Mouse (Mus musculus): ENCODE results near the gene Dscam.
A peak's percentile ranks its signal among the peaks of the same experiment; 100 is the strongest.

Gene Dscam

DNA sequence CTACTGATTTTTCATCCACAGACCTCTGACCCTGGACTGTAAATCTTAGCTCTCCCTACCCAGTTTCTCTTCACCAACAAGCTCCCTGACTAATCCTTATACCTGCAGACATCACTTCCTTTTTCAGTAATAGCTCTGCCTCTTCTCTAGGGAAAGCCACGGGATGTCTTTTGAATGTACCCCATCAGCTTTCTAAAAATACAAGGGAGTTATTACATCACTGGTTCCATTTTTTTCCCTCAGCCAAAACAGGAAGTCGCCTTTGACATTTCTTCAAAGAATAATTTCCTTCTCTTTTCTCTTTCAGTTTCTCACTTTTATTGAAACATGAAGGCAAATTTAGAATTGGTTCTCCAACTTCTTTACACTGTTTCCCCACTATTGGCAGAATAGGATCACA is 67.5 kb downstream of the Dscam start:
- no peak for DNase-seq

GRCm38 (mm10) chr16:97100091-97100490 is 70.5 kb downstream of the Dscam start:
- DNase-seq = peak; percentile 15 to 17

DNA sequence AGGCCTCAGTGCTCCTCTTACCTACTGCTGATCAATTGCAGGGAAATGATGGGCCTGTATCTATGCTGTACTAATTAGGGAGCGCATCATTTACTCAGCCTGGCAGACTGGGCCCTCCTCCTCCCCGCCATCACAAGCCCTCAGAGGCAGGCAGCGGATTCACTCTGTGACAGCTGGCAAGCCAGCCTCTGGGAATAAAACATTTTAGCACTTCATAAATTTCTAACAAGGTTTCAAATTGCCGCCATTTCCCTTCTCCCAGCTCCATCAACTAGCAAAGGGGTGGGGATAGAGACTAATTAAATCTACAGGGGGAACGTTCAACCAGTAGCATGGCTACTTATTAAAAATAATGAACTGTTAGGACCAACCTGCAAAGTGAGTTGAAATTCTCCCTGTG is 72.0 kb downstream of the Dscam start:
- peak in 1 of 2 experiments; percentile 17 for DNase-seq

- DNase-seq = peak; percentile 72 to 87
Observed at GRCm38 (mm10) chr16:97096709-97097108, 73.8 kb downstream of the Dscam start.

DNA sequence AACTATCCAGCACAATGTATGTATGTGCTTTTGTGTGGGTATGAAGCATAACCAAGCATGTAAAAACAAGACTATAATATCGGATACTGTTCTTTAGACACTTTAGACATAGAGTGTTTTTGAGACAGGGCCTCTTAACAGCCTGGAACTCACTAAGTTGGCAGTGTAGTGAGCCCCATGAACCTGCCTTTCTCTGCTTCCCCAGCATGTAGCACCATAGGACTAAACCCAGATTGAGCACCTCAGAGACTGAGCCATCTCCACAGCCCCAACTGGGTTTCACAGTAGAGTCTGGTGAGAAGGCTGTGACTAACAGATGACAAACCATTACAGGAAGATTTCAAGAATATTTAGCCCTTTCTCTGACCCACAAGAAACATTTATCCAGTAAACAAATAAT is 75.1 kb downstream of the Dscam start:
- no peak for DNase-seq

GRCm38 (mm10) chr16:97089339-97089738 is 81.2 kb downstream of the Dscam start:
- DNase-seq = no peak

DNA sequence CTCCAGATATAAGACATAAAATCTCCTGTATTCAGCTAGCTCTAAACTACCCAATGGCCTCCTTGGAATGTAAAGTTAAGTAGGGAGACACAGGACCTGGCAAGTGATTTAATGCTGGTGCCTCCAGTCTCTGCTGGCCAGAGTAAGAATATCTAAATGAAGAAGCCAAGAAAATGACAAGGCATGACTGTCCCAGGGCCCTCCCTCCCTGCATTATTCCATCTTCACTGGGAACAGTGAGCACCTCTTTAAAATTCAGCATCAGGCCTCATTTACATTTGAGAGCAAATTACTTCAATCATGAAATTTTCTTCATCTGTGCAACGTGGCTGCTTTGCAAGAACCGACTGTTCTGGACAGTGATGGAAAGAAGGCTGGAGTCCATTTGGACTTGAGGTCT is 86.9 kb downstream of the Dscam start:
- DNase-seq = no peak

GRCm38 (mm10) chr16:97075920-97076572 is 94.5 kb downstream of the Dscam start:
- DNase-seq = no peak

GRCm38 (mm10) chr16:97075137-97075902 is 95.2 kb downstream of the Dscam start:
- no peak for DNase-seq

DNA sequence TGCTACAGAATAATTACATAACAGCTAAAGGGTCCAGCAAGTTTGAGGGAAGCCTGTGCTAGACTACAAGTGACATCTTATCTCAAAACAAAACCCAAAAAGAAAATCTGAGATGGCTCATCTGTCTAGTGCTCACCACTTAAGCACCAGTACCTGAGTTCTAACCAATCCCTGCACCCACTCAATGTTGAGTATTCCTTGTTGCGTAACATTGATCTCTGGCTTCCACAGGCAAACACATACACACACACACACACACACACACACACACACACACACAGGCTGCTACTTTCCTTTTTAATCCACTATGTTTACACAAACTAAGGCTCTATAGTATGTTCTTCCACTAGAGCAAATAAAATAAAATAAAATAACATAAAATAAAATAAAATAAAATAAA is 96.7 kb downstream of the Dscam start:
- DNase-seq = no peak

GRCm38 (mm10) chr16:97072624-97073023 is 97.9 kb downstream of the Dscam start:
- no peak for DNase-seq

DNA sequence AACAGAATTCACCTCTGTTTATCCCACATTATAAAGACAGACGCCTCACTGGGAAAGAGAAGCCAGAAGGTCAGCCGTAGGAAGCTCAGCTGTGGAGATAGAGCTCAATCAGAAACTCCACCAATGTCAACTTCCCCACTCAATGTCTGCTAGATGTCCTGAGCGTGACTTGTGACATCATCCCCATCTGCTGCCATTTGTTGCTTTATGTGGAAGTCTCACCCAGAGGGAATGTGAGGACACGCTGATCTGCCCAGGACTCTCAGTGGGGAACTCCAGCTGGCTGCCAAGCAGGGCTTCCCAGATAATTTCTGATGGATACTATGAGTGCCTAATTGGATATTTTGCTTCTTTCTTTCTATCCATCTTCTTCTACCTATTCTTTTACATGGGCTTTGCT is 103.7 kb downstream of the Dscam start:
- peak; percentile 28 to 30 for DNase-seq

GRCm38 (mm10) chr16:97062207-97062606 is 108.3 kb downstream of the Dscam start:
- DNase-seq = no peak

DNA sequence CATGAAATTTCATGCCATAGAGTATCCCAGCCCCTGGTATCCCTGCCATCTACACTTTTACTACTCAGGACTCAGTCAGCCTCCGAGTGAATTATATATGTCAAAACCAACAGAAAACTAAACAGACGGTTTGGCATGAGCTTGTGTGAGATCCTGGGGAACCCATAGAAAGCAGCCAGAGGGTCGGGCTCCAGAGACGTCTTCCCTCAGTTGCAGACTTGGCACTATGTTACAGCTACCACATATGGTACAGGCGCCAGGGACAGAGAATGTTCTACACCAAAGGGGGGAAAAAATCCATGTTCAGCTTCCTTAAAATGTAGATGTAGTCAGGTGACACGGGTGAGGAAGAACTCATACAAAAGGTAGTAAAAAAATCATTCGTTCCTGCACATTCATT is 109.2 kb downstream of the Dscam start:
- DNase-seq = no peak

DNA sequence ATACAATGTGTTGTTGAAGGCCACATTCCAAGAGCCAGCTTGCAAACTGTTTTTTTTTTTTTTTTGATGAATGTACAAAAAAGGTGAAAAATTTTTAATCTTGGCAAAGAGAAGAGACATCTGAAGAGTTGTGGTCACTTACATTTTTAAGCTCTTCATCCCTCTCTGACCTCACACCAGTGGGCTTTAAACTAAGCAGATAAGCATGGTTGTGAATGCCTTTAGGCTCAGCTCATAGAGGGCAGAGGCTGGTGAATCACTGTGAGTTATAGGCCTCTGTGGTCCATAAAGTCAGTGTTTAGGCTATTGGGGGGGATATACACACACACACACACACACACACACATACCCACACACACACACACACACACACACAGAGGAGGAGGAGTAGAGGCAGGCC is 109.8 kb downstream of the Dscam start:
- no peak for DNase-seq

GRCm38 (mm10) chr16:97060276-97060675 is 110.3 kb downstream of the Dscam start:
- no peak for DNase-seq

GRCm38 (mm10) chr16:97035271-97035670 is 135.3 kb downstream of the Dscam start:
- no peak for DNase-seq

DNA sequence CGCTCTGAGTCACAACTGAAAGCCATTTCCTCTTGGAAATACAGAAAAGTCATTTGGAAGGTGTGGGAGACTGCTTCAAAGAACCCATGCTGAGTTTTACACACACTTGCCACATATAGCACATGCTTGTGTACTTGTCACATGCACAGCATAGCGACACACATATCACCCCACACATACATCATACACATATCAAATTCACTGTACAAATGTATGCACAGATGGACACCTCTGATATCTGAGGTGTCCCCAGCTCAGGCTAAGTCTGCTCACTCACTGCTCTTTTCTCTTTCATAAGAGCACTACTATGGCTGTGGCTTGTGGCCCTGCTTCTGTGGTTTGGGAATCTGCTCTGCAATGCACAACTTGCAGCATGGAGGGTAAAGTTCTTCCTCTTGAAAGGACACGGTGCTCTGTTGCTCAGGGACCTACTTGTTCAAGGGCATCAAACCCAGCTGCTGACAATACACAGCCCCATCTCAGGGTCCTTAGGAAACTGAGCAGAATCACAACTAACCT is 137.0 kb downstream of the Dscam start:
- no peak for DNase-seq

- DNase-seq = peak; percentile 33 to 51
Observed at GRCm38 (mm10) chr16:97027701-97028100, 142.9 kb downstream of the Dscam start.

DNA sequence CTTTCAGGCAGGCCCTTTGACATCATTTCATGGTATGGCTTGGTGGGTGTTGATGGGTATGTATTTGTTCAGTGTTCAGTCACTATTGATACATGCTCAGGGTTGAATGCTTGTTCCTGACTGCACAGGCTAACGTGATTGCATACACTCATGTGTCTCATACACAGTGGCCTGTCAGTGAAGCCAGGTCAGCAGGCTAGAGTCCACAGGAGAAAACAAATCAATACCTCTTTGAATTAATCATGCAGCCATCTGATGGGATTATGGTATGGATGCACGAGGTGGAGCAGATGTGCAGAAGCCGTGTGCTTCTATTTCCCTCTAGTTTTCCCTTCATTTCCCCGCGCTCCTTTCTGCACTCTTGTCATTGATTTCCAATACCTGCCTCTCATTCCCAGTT is 143.7 kb downstream of the Dscam start:
- DNase-seq = no peak

DNA sequence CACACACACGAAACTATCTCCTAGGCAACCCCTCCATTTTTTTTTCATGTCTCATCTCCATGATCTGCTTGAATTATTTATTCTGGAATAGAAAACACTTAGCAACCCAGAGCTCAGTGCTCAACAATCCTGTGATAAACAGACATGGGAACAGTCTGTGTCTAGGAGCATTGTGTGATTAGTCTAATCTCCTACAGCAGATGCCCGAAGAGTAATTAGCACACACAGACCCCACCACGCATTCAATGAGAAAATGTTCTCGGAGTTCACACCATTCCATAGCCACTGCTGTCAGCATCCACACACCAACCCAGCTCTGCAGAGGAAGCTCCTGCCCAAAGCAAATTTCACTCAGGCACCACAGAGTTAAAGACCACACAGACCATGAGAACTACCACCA is 146.1 kb downstream of the Dscam start:
- DNase-seq = no peak

DNA sequence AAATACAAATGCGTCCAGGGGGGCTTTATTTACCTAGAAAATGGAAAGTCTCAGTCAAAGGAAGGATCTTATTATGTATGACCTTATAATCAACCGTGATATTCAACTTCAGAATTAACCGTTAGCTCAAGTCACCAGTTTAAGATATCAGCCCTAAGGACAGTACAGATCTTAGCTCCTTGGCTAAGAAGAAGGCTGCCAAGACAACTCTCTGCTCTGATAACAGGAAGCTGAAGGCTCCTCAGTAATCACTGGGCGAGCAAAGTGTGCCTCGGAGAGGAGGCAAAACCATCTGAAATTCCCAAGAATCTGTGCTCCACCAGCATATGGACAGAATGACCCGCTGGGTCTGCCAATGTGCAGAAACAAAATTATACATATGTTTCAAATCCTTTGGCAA is 149.1 kb downstream of the Dscam start:
- DNase-seq = no peak

DNA sequence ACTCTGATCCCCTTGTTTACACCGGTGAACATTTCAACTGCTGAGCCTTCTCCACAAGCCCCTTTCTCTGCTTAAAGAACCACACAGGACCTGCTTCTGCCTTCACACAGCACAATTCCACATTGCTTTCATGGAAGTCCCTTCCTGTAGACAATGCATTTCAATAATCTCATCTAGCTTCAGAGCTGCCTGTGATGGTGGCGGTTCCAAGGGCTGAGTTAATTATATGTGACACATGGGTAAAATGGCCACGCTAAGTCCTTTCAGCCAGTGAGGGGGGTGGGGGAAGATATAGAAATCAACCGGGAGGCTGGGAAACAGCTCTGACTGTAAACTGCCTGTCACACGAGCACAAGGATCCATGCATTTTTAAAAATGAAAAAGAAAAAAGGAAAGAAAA is 152.2 kb downstream of the Dscam start:
- no peak for DNase-seq

- peak in 1 of 2 experiments; percentile 15 for DNase-seq
Observed at GRCm38 (mm10) chr16:97017171-97017738, 153.3 kb downstream of the Dscam start.
